Mouse (Mus musculus): ENCODE results near the gene Gm37240. TPM values are rescaled to one million over a fixed set of nuclear protein-coding genes. Genes with fewer than 3 reads are reported as not detected.

Gene Gm37240
- polyA plus RNA-seq, 1 experiment from 2014 or later = 0.52 TPM

- Histone ChIP-seq H3K4me1 (peaks cover 61% of the 10 kb centered on the region), H3K4me3 (peak within 1 kb of the TSS; percentile 78), H3K27ac (peak within 1 kb of the TSS; percentile 91), H3K9ac (peak within 1 kb of the TSS; percentile 94), H3K27me3 (replicated peaks) (peaks cover 70% of the 10 kb centered on the region), H3K9me3 (replicated peaks) (no peaks in the 10 kb centered on the region), H3K36me3 (peaks cover 10% of the 10 kb centered on the region), H3K4me2 (peak within 1 kb of the TSS; percentile 97)
- ATAC-seq = peak; percentile 72
- WGBS (ENCODE audit: insufficient replicate concordance) = under 1% methylated on average over 82 of the region's 82 CpGs
These were observed 1407.1 kb downstream of the Gm37240 start, which contains the start of gene Fhdc1 for GRCm38 (mm10) chr3:84480006-84480897. Gene Fhdc1 (minus strand): TSS chr3:84480429.

GRCm38 (mm10) chr3:84479293-84480005 is 1407.9 kb downstream of the Gm37240 start:
- Histone ChIP-seq H3K36me3 (peaks cover 16% of the 10 kb centered on the region), H3K4me1 (peaks cover 69% of the 10 kb centered on the region), H3K4me3 (peak overlapping the region; percentile 78), H3K27ac (peak overlapping the region; percentile 91), H3K9me3 (replicated peaks) (no peaks in the 10 kb centered on the region), H3K9ac (peak overlapping the region; percentile 94), H3K27me3 (replicated peaks) (peaks cover 76% of the 10 kb centered on the region), H3K4me2 (peak overlapping the region; percentile 97)
- peak; percentile 82 for ATAC-seq
- WGBS (ENCODE audit: insufficient replicate concordance) = under 1% methylated on average over 61 of the region's 61 CpGs

GRCm38 (mm10) chr3:84478896-84479292 is 1408.4 kb downstream of the Gm37240 start:
- ATAC-seq = peak; percentile 65
- peak overlapping the region; percentile 97 for H3K4me2 ChIP-seq
- WGBS (ENCODE audit: insufficient replicate concordance) = 4% methylated on average over 12 of the region's 12 CpGs
- H3K27me3 ChIP-seq (replicated peaks) = peaks cover 82% of the 10 kb centered on the region
- peak overlapping the region; percentile 78 for H3K4me3 ChIP-seq
- peaks cover 75% of the 10 kb centered on the region for H3K4me1 ChIP-seq
- no peaks in the 10 kb centered on the region for H3K9me3 ChIP-seq (replicated peaks)
- peak overlapping the region; percentile 91 for H3K27ac ChIP-seq
- peak overlapping the region; percentile 94 for H3K9ac ChIP-seq
- peaks cover 21% of the 10 kb centered on the region for H3K36me3 ChIP-seq

DNA sequence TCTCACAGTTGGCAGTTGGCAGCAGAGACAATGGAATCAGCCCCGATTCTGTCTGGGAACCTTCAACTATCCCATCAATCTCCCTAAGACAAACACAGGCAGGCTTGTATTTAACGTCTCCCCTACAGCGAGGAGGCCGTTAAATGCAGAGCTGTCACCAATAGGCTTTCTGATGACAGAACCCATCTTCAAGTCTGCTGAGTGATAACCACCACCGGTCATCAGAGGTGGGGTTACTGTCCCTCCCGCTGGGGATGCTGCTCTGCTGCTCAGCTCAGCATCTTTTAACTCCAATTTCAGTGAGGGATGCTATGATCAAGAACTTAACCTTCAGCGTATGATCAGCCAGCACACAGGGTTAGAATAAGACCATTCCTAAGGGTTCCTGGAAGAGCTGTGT is 1409.1 kb downstream of the Gm37240 start:
- 7% methylated on average over 7 of the region's 7 CpGs for WGBS (ENCODE audit: insufficient replicate concordance)
- peak overlapping the region; percentile 94 for H3K9ac ChIP-seq
- peak; percentile 59 for ATAC-seq
- H3K4me3 ChIP-seq = peak overlapping the region; percentile 78
- no peaks in the 10 kb centered on the region for H3K9me3 ChIP-seq (replicated peaks)
- H3K4me1 ChIP-seq = peaks cover 82% of the 10 kb centered on the region
- peaks cover 28% of the 10 kb centered on the region for H3K36me3 ChIP-seq
- H3K27me3 ChIP-seq (replicated peaks) = peaks cover 85% of the 10 kb centered on the region
- peak overlapping the region; percentile 91 for H3K27ac ChIP-seq
- peak overlapping the region; percentile 97 for H3K4me2 ChIP-seq

DNA sequence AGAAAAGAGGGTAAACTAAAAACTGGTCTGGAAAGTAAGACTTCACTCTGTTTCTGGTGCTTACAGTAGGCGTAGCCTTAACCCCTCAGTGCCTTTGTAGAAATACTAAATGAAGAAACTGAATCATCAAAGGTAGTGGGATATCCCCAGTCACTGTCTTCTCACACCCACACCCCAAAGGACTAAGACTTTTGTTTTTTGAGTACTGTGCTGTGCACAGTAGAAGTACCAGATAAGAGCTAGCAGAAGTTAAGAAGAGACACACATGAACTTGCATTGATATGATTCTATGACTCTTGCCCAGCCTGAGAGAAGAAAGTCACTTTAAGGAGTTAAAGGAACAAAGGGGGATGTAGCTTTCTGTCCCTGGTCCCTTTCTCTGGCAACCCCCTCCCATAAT is 1409.8 kb downstream of the Gm37240 start:
- H3K4me1 ChIP-seq = peaks cover 89% of the 10 kb centered on the region
- peaks cover 35% of the 10 kb centered on the region for H3K36me3 ChIP-seq
- no peaks in the 10 kb centered on the region for H3K9me3 ChIP-seq (replicated peaks)
- H3K27me3 ChIP-seq (replicated peaks) = peaks cover 78% of the 10 kb centered on the region
- peak overlapping the region; percentile 94 for H3K9ac ChIP-seq
- 65% methylated on average over 1 of the region's 1 CpGs for WGBS (ENCODE audit: insufficient replicate concordance)
- H3K4me2 ChIP-seq = peak overlapping the region; percentile 97
- H3K27ac ChIP-seq = peak overlapping the region; percentile 91
- peak; percentile 27; the same call in 1 of the 2 replicates for ATAC-seq
- H3K4me3 ChIP-seq = peak overlapping the region; percentile 78

- Histone ChIP-seq H3K4me1 (peaks cover 97% of the 10 kb centered on the region), H3K9me3 (replicated peaks) (no peaks in the 10 kb centered on the region), H3K9ac (peak overlapping the region; percentile 3), H3K27me3 (replicated peaks) (peaks cover 59% of the 10 kb centered on the region), H3K4me3 (0 out of 2 replicates have a peak overlapping the region, but pooled peaks have one; percentile 2), H3K36me3 (peaks cover 51% of the 10 kb centered on the region), H3K27ac (peak overlapping the region; percentile 71; the same call in 1 of the 2 replicates), H3K4me2 (peak overlapping the region; percentile 97)
- no peak for ATAC-seq
- WGBS (ENCODE audit: insufficient replicate concordance) = 78% methylated on average over 12 of the region's 12 CpGs
These were observed 1412.1 kb downstream of the Gm37240 start for GRCm38 (mm10) chr3:84474981-84475775.

- Histone ChIP-seq H3K27me3 (replicated peaks) (peaks cover 51% of the 10 kb centered on the region), H3K9me3 (replicated peaks) (no peaks in the 10 kb centered on the region), H3K27ac (peak overlapping the region; percentile 95), H3K4me3 (peak overlapping the region; percentile 38), H3K4me1 (peaks cover 98% of the 10 kb centered on the region), H3K4me2 (peak overlapping the region; percentile 97), H3K36me3 (peaks cover 58% of the 10 kb centered on the region), H3K9ac (peak overlapping the region; percentile 67; the same call in 1 of the 2 replicates)
- no peak for ATAC-seq
- WGBS (ENCODE audit: insufficient replicate concordance) = 66% methylated on average over 6 of the region's 6 CpGs
These were observed 1412.9 kb downstream of the Gm37240 start for GRCm38 (mm10) chr3:84474398-84474797.

GRCm38 (mm10) chr3:84472955-84473354 is 1414.4 kb downstream of the Gm37240 start:
- Histone ChIP-seq H3K36me3 (peaks cover 72% of the 10 kb centered on the region), H3K9ac (peak overlapping the region; percentile 67), H3K27me3 (replicated peaks) (peaks cover 37% of the 10 kb centered on the region), H3K27ac (peak overlapping the region; percentile 95), H3K4me2 (peak overlapping the region; percentile 97), H3K4me3 (peak overlapping the region; percentile 38), H3K9me3 (replicated peaks) (no peaks in the 10 kb centered on the region), H3K4me1 (peaks cover 99% of the 10 kb centered on the region)
- ATAC-seq = no peak
- 55% methylated on average over 5 of the region's 5 CpGs for WGBS (ENCODE audit: insufficient replicate concordance)

GRCm38 (mm10) chr3:84472527-84472926 is 1414.8 kb downstream of the Gm37240 start:
- H3K9me3 ChIP-seq (replicated peaks) = no peaks in the 10 kb centered on the region
- peak overlapping the region; percentile 95 for H3K27ac ChIP-seq
- H3K4me1 ChIP-seq = peaks cover 99% of the 10 kb centered on the region
- peak overlapping the region; percentile 67 for H3K9ac ChIP-seq
- no peak for ATAC-seq
- H3K4me3 ChIP-seq = peak overlapping the region; percentile 38
- peak overlapping the region; percentile 97 for H3K4me2 ChIP-seq
- peaks cover 32% of the 10 kb centered on the region for H3K27me3 ChIP-seq (replicated peaks)
- H3K36me3 ChIP-seq = peaks cover 75% of the 10 kb centered on the region
- WGBS (ENCODE audit: insufficient replicate concordance) = 50% methylated on average over 3 of the region's 3 CpGs

DNA sequence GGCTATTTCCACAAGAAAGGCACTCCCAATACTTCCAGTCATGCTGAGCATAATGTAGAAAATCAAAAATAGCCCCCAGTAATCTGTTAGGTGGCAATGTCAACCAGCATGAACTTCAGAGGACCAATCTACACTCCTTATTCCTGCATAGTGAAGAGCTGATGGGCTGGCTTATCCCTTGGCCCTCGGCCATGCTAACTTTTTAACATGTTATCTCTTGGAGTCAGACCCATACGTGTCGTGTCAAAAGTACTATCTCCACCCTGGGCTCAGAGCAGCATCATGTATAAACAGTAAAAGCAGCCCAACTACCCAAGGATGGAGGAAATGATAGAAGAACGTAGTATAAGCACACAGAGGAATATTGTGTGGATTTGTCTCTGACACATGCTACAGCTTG is 1416.2 kb downstream of the Gm37240 start:
- ATAC-seq = peak; percentile 98
- H3K36me3 ChIP-seq = peaks cover 73% of the 10 kb centered on the region
- H3K9me3 ChIP-seq (replicated peaks) = no peaks in the 10 kb centered on the region
- 15% methylated on average over 4 of the region's 4 CpGs for WGBS (ENCODE audit: insufficient replicate concordance)
- H3K9ac ChIP-seq = peak overlapping the region; percentile 67
- H3K27ac ChIP-seq = peak overlapping the region; percentile 95
- peak overlapping the region; percentile 38 for H3K4me3 ChIP-seq
- peaks cover 99% of the 10 kb centered on the region for H3K4me1 ChIP-seq
- peaks cover 20% of the 10 kb centered on the region for H3K27me3 ChIP-seq (replicated peaks)
- H3K4me2 ChIP-seq = peak overlapping the region; percentile 97

GRCm38 (mm10) chr3:84468111-84468453 is 1419.2 kb downstream of the Gm37240 start:
- ATAC-seq = peak; percentile 10; the same call in 1 of the 2 replicates
- peak overlapping the region; percentile 42 for H3K9ac ChIP-seq
- peaks cover 93% of the 10 kb centered on the region for H3K4me1 ChIP-seq
- peak overlapping the region; percentile 11; the same call in 1 of the 2 replicates for H3K4me3 ChIP-seq
- WGBS (ENCODE audit: insufficient replicate concordance) = 12% methylated on average over 4 of the region's 4 CpGs
- no peaks in the 10 kb centered on the region; the same call in 1 of the 2 replicates for H3K27me3 ChIP-seq (replicated peaks)
- peaks cover 71% of the 10 kb centered on the region for H3K36me3 ChIP-seq
- peak overlapping the region; percentile 95 for H3K27ac ChIP-seq
- no peaks in the 10 kb centered on the region for H3K9me3 ChIP-seq (replicated peaks)
- peak overlapping the region; percentile 52 for H3K4me2 ChIP-seq
